Mouse (Mus musculus) ES-Bruce4 (cell line): Measurements from ENCODE around the gene 4921517D22Rik.

Experiments
- CTCF ChIP-seq: IDR thresholded peaks from one replicate; pipeline ENCODE4 v1.8.1; 2011; ENCODE audit warnings: low read depth, low read length
- EP300 ChIP-seq: IDR thresholded peaks from 2 replicates; pipeline ENCODE4 v1.6.1; 2011; ENCODE audit warnings: low read depth, low read length; ENCODE audit not compliant: insufficient read depth
- POLR2A ChIP-seq: IDR thresholded peaks from one replicate; pipeline ENCODE4 v1.8.1; 2011; ENCODE audit warnings: low read length; ENCODE audit not compliant: insufficient read depth

DNA sequence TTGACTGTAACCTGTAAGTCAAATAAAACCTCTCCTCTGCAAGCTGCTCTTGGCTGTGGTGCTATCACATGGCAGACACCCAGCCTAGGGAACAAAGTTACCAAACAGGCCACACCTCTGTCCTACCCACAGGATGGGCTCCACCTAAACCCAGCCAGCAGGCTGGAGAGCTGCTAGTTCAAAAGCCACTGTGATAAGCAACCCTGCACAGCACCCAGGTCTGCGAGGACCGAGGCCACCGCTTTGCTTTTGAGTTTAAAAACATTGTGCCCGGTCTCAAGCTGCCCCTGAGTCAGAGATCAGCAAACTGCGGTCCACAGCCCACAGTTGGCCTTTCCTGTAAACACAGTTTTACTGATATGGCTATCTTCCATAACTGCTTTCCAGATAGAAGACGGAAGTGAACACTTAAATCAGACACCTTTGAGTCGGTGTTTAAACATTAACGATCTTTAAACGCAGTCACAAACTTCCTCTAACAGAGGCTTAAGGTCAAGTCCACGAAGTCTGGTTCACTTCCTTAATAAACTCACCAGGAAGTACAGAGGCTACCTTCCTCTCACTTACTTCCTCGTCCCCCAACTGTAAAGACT is 25.3 kb downstream of the 4921517D22Rik start:
- TF ChIP-seq CTCF (no peak), POLR2A (no peak), EP300 (no peak)
